ENCODE assay signal across 8 mouse cellular contexts in genomic region chr11:75267826-75268281, GRCm38 (mm10).
DNase-seq lines count a peak whose midpoint lies in the region; ATAC-seq and TF ChIP-seq lines count a peak whose summit lies in the region.

No protein-coding gene starts in this region.

- TF ChIP-seq CTCF in layer of hippocampus, adult 2 months (conservative IDR thresholded peaks at IDR 0.05) = no peak
- TF ChIP-seq CTCF in liver, postnatal 0 days (IDR thresholded peaks at IDR 0.05; ENCODE audit: low read depth) = no peak

- WGBS in liver, postnatal 0 days (ENCODE audit: insufficient replicate concordance) = 53% methylated on average over 9 of the region's 9 CpGs

- no peak for ATAC-seq in liver, postnatal 0 days

- intact Hi-C loops in heart, postnatal 14 days (cut with DNase I) = no loop called here

- no peaks in the 10 kb centered on the region for H3K9me3 ChIP-seq in liver, postnatal 0 days (ENCODE audit: low read length)

- DNase-seq in layer of hippocampus, adult 2 months (ENCODE audit: low spot score in 2 of 2) = peak; percentile 46 to 59
- no peak for DNase-seq in layer of hippocampus, postnatal 10 days (ENCODE audit: low spot score in 2 of 2)
- peak; percentile 66 for DNase-seq in gastrocnemius, adult 18-20 months (ENCODE audit: low spot score)
- peak; percentile 68 to 69 for DNase-seq in heart, postnatal 14 days
- DNase-seq in liver, postnatal 0 days = no peak
- DNase-seq in telencephalon, adult 2 months (ENCODE audit: low read depth, low spot score) = peak; percentile 78
- DNase-seq in thymus, postnatal 36 days = no peak
- no peak for DNase-seq in thymus, postnatal 25 days

- H3K4me3 ChIP-seq in layer of hippocampus, adult 2 months = no peak overlapping the region
- no peak overlapping the region for H3K4me3 ChIP-seq in liver, postnatal 0 days (ENCODE audit: low read depth, low read length)

- TF ChIP-seq EP300 in liver, postnatal 0 days (IDR thresholded peaks at IDR 0.05; ENCODE audit: low read depth) = no peak

- H3K27me3 ChIP-seq in liver, postnatal 0 days (ENCODE audit: insufficient read depth, low read length) = no peaks in the 10 kb centered on the region

- no peak overlapping the region for H3K9ac ChIP-seq in liver, postnatal 0 days (replicated peaks)

- peaks cover 18% of the 10 kb centered on the region for H3K4me1 ChIP-seq in liver, postnatal 0 days (ENCODE audit: insufficient read depth)

- no peaks in the 10 kb centered on the region for H3K36me3 ChIP-seq in liver, postnatal 0 days (replicated peaks; ENCODE audit: insufficient read depth, low read length)

- H3K4me2 ChIP-seq in liver, postnatal 0 days (ENCODE audit: low read depth, low read length) = no peak overlapping the region

- peak overlapping the region; percentile 92 for H3K27ac ChIP-seq in layer of hippocampus, adult 2 months
- H3K27ac ChIP-seq in liver, postnatal 0 days (ENCODE audit: low read depth) = peak overlapping the region; percentile 30; the same call in 1 of the 2 replicates

Comparison
In these comparisons a context has a peak if more than half of its experiments do, and no peak if none do; other contexts are left out.
1. DNase-seq: peak in layer of hippocampus, adult 2 months (2 of 2), gastrocnemius, adult 18-20 months (single experiment), heart, postnatal 14 days (2 of 2) and telencephalon, adult 2 months (single experiment); none in layer of hippocampus, postnatal 10 days (0 of 2), liver, postnatal 0 days (single experiment), thymus, postnatal 36 days (0 of 2) and thymus, postnatal 25 days (single experiment).